Mouse (Mus musculus): ENCODE measurements around the gene Sbk3.

GRCm38 (mm10) chr7:4920496-4920895 lies 50.5 kb downstream of the Sbk3 start:
- TF ChIP-seq POLR2A (IDR thresholded peaks at IDR 0.05; ENCODE audit: insufficient read length, low read depth) (no peak), MYOD1 (IDR thresholded peaks at IDR 0.05; ENCODE audit: control insufficient read depth in 1 of 3, insufficient read length in 2 of 3, low read depth in 2 of 3) (no peak), CEBPB (IDR thresholded peaks at IDR 0.05; ENCODE audit: insufficient read depth, poor library complexity, severe bottlenecking) (no peak), TCF12 (IDR thresholded peaks at IDR 0.05; ENCODE audit: insufficient read depth, poor library complexity, severe bottlenecking) (no peak), MYOG (IDR thresholded peaks at IDR 0.05; ENCODE audit: control insufficient read depth in 1 of 3, insufficient read depth in 1 of 3, insufficient read length in 2 of 3, low read depth in 2 of 3) (no peak), USF1 (IDR thresholded peaks at IDR 0.05; ENCODE audit: low read depth) (no peak)
